Mouse (Mus musculus): ENCODE measurements at regions not wholly inside any gene's neighbourhood (a gene's known extent, or its start where the extent isn't known, plus 50 kb on each side); places are given as distances from the start of the nearest gene placed in this dataset.
A peak's percentile ranks its signal among the peaks of the same experiment; 100 is the strongest.

DNA sequence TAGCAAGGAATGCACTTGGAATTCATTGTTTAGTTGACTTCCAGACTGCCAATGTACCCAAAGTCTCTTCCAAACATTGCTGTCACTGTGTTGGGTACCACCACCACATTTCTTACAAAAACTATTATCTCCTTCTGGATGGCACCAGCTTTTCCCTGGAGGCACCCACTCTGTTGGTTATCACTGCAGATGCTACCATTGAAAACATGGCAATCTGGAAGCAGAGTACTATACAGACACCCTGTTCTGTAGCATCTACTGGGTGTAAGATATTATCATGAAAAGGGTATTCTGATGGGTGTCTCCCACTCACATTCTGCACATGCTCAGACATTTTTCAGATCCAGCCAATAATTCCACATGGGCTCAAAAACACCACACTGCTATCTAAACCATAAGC, 380.4 kb downstream of the Plk2 start:
- TF ChIP-seq POLR2A (IDR thresholded peaks at IDR 0.05; ENCODE audit: low read depth, low read length) (no peak), CTCF (conservative IDR thresholded peaks at IDR 0.05; ENCODE audit: insufficient read depth, insufficient read length, low read depth, low read length) (no peak)
- no peaks in the 10 kb centered on the region for H3K36me3 ChIP-seq (ENCODE audit: control insufficient read depth, insufficient read depth, low read length)
- DNase-seq = no peak
- no peaks in the 10 kb centered on the region for H3K4me1 ChIP-seq (ENCODE audit: control insufficient read depth, insufficient read depth, low read length)
- H3K27ac ChIP-seq (ENCODE audit: insufficient read depth, low read depth, low read length) = no peak overlapping the region
- H3K27me3 ChIP-seq (replicated peaks; ENCODE audit: control insufficient read depth, insufficient read depth, low read length) = no peaks in the 10 kb centered on the region
- H3K4me3 ChIP-seq (ENCODE audit: insufficient read depth, low read depth, low read length) = no peak overlapping the region

DNA sequence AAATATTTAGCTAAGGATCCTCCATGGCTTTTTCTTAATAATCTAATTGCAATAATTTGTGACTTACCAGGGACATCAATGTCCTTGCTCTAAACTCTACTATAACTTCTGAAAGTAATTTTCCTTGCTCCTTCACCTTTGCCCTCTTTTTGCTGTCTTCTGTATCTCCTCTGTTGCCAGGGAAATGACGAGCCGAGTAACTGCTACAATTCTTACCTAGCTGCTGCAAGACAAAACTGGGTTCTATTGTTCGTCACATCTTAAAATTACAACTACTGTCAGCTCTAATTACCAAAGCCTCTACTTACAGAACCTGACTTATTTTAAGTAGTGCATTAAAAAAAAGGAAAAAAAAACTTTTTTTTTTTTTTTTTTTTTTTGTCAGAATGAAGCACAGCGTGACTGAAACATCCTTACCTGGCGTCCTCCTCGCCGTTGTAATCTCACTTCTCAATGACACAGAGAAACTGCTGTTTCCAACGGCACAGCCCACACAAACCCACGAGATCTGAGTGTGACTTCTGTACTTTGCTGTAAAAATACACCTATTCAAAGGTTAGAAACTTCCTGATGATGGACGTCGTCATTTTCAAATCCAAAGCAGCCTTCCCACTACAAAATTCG, 389.4 kb downstream of the Plk2 start:
- H3K36me3 ChIP-seq (ENCODE audit: control insufficient read depth, insufficient read depth, low read length) = no peaks in the 10 kb centered on the region
- H3K4me3 ChIP-seq (ENCODE audit: insufficient read depth, low read depth, low read length) = no peak overlapping the region
- H3K4me1 ChIP-seq (ENCODE audit: control insufficient read depth, insufficient read depth, low read length) = no peaks in the 10 kb centered on the region
- no peak overlapping the region for H3K27ac ChIP-seq (ENCODE audit: insufficient read depth, low read depth, low read length)
- DNase-seq = no peak
- H3K27me3 ChIP-seq (replicated peaks; ENCODE audit: control insufficient read depth, insufficient read depth, low read length) = no peaks in the 10 kb centered on the region
- TF ChIP-seq CTCF (conservative IDR thresholded peaks at IDR 0.05; ENCODE audit: insufficient read depth, insufficient read length, low read depth, low read length) = no peak
- no peak for TF ChIP-seq POLR2A (IDR thresholded peaks at IDR 0.05; ENCODE audit: low read depth, low read length)
- 56% methylated on average over 12 of the region's 12 CpGs for WGBS

DNA sequence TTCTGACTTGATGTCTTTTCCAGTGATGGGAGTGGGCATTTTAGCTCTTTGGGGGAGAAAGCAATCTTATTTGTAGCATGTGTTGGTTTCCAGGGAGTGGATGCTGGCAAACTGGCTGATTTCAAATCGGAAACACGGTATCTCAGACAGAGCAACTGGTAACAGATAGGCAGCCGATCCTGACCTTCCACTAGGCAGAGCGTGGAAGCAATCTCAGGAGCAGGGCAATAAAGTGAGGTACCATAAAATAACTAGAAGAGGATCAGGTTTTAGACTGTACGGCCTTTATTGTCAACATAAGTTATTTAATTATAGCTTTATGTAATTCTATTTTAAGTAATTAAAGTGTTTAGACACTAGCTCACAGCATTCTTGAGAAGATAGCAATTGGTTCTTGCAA, 390.0 kb downstream of the Plk2 start:
- Histone ChIP-seq H3K4me3 (ENCODE audit: insufficient read depth, low read depth, low read length) (no peak overlapping the region), H3K36me3 (ENCODE audit: control insufficient read depth, insufficient read depth, low read length) (no peaks in the 10 kb centered on the region), H3K27ac (ENCODE audit: insufficient read depth, low read depth, low read length) (no peak overlapping the region), H3K27me3 (replicated peaks; ENCODE audit: control insufficient read depth, insufficient read depth, low read length) (no peaks in the 10 kb centered on the region), H3K4me1 (ENCODE audit: control insufficient read depth, insufficient read depth, low read length) (no peaks in the 10 kb centered on the region)
- WGBS = 47% methylated on average over 5 of the region's 5 CpGs
- TF ChIP-seq CTCF (conservative IDR thresholded peaks at IDR 0.05; ENCODE audit: insufficient read depth, insufficient read length, low read depth, low read length) = no peak
- TF ChIP-seq POLR2A (IDR thresholded peaks at IDR 0.05; ENCODE audit: low read depth, low read length) = no peak
- DNase-seq = no peak

DNA sequence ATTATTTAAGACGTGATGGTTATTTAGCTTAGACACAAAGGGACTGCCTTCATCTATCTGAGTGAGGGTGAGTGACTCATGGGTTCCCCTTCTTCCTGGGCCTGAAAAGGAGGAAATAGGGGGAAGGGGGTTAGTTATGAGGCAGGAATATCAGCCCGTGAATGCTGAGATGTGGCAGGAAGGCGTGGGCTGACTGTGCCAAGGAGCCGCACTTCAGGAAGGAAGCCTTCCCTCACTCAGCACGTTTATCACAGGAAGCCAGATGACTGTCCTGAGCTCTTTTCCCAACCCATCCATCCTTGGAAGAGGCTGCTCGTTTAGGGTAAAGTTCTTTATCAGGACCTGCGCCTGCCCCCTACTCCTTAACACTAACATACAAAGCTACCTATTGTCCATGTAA, 403.5 kb downstream of the Plk2 start:
- Histone ChIP-seq H3K27me3 (replicated peaks; ENCODE audit: control insufficient read depth, insufficient read depth, low read length) (no peaks in the 10 kb centered on the region), H3K36me3 (ENCODE audit: control insufficient read depth, insufficient read depth, low read length) (no peaks in the 10 kb centered on the region), H3K4me3 (ENCODE audit: insufficient read depth, low read depth, low read length) (no peak overlapping the region), H3K27ac (ENCODE audit: insufficient read depth, low read depth, low read length) (no peak overlapping the region), H3K4me1 (ENCODE audit: control insufficient read depth, insufficient read depth, low read length) (no peaks in the 10 kb centered on the region)
- TF ChIP-seq CTCF (conservative IDR thresholded peaks at IDR 0.05; ENCODE audit: insufficient read depth, insufficient read length, low read depth, low read length) (no peak), POLR2A (IDR thresholded peaks at IDR 0.05; ENCODE audit: low read depth, low read length) (no peak)
- 43% methylated on average over 7 of the region's 7 CpGs for whole genome bisulfite sequencing
- DNase-seq = peak; percentile 0

DNA sequence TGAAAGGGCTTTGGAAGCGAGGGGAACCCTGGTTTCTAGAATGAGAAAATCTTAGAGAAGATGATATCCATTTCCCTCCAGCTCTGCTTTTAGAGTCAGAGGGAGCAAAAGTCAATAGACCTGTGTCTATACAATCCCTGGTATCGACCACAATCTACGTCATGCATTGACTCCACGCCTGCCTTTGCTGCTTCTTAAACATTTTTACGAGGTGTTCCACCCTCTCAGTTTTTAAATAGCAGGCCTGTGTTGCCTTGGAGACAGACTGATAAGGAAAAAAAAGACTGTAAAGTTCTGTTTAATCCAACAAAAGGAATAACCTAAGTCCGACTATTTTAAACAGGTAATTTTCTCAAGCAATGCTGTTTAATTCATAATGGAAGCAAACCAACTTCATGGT, 408.0 kb downstream of the Plk2 start:
- TF ChIP-seq CTCF (conservative IDR thresholded peaks at IDR 0.05; ENCODE audit: insufficient read depth, insufficient read length, low read depth, low read length) = no peak
- TF ChIP-seq POLR2A (IDR thresholded peaks at IDR 0.05; ENCODE audit: low read depth, low read length) = no peak
- no peaks in the 10 kb centered on the region for H3K4me1 ChIP-seq (ENCODE audit: control insufficient read depth, insufficient read depth, low read length)
- no peak overlapping the region for H3K4me3 ChIP-seq (ENCODE audit: insufficient read depth, low read depth, low read length)
- no peak overlapping the region for H3K27ac ChIP-seq (ENCODE audit: insufficient read depth, low read depth, low read length)
- DNase-seq = no peak
- no peaks in the 10 kb centered on the region for H3K27me3 ChIP-seq (replicated peaks; ENCODE audit: control insufficient read depth, insufficient read depth, low read length)
- WGBS = 87% methylated on average over 6 of the region's 6 CpGs
- H3K36me3 ChIP-seq (ENCODE audit: control insufficient read depth, insufficient read depth, low read length) = no peaks in the 10 kb centered on the region

DNA sequence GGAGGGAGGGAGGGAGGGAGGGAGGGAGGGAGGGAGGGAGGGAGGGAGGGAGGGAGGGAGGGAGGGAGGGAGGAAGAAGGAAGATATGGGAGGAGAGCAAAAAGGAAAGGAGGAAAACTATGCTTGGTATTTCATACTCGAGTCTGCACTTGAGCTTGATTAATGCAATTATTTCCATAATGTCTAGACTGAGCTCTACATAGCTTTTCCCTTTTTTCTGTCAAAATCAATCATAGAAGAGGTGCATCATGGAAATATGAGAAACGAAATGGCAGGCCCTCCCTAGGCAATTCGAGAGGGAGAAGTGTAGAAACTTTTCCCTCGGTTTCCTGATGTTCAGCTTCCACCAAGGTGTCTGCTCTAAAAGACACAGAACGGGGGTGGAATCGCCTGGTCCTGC, 417.6 kb downstream of the Plk2 start:
- H3K4me1 ChIP-seq (ENCODE audit: control insufficient read depth, insufficient read depth, low read length) = no peaks in the 10 kb centered on the region
- no peak for DNase-seq
- H3K36me3 ChIP-seq (ENCODE audit: control insufficient read depth, insufficient read depth, low read length) = no peaks in the 10 kb centered on the region
- TF ChIP-seq CTCF (conservative IDR thresholded peaks at IDR 0.05; ENCODE audit: insufficient read depth, insufficient read length, low read depth, low read length) = no peak
- TF ChIP-seq POLR2A (IDR thresholded peaks at IDR 0.05; ENCODE audit: low read depth, low read length) = no peak
- H3K4me3 ChIP-seq (ENCODE audit: insufficient read depth, low read depth, low read length) = no peak overlapping the region
- WGBS = 52% methylated on average over 6 of the region's 6 CpGs
- no peak overlapping the region for H3K27ac ChIP-seq (ENCODE audit: insufficient read depth, low read depth, low read length)
- no peaks in the 10 kb centered on the region for H3K27me3 ChIP-seq (replicated peaks; ENCODE audit: control insufficient read depth, insufficient read depth, low read length)

DNA sequence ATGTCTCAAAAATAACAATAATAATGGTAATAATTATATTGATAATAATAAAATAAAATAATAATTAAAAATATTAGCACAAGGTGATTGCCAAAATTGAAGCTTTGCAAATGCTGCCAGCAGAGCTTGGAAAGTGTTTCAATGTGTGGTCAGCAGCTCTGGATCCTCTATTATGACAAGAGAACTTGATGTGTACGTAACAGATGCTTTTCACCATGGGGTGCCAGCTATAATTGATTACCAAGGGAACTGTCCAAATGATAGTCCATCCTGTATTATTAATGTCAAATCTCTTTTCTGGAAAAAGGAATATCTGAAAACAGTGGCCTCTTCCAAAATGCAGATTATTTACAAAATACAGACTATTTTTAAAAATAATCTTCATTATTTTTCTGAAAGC, 419.2 kb downstream of the Plk2 start:
- H3K4me1 ChIP-seq (ENCODE audit: control insufficient read depth, insufficient read depth, low read length) = no peaks in the 10 kb centered on the region
- 93% methylated on average over 1 of the region's 1 CpGs for WGBS

More for the DNA sequence above, 419.2 kb downstream of the Plk2 start:
- Histone ChIP-seq H3K27ac (ENCODE audit: insufficient read depth, low read depth, low read length) (no peak overlapping the region), H3K27me3 (replicated peaks; ENCODE audit: control insufficient read depth, insufficient read depth, low read length) (no peaks in the 10 kb centered on the region), H3K36me3 (ENCODE audit: control insufficient read depth, insufficient read depth, low read length) (no peaks in the 10 kb centered on the region), H3K4me3 (ENCODE audit: insufficient read depth, low read depth, low read length) (no peak overlapping the region)
- no peak for DNase-seq
- TF ChIP-seq POLR2A (IDR thresholded peaks at IDR 0.05; ENCODE audit: low read depth, low read length) = no peak
- TF ChIP-seq CTCF (conservative IDR thresholded peaks at IDR 0.05; ENCODE audit: insufficient read depth, insufficient read length, low read depth, low read length) = no peak

All from kidney, adult 2 months (tissue).